Mouse (Mus musculus): ENCODE results near the gene Phf23. TPM values are rescaled to one million over a fixed set of nuclear protein-coding genes. Genes with fewer than 3 reads are reported as not detected.

The Phf23 gene
- 64.7 and 80.9 TPM in 2 replicates for total RNA-seq (2012; rRNA removed)

GRCm38 (mm10) chr11:69995391-69995960, at the start of gene Phf23:
TSS of gene Phf23 (plus strand) at chr11:69995777.
- in situ Hi-C loops (cut with MboI; ENCODE audit: low sequenced_read_pairs in 2 of 2, unreplicated experiment in 2 of 2) = no loop called here
- peaks cover 6 to 12% of the 10 kb centered on the region in 2 experiments; a peak in 3 of 4 replicates for H3K4me1 ChIP-seq (ENCODE audit: control insufficient read depth in 2 of 2, insufficient read depth in 2 of 2, low read length in 2 of 2, poor library complexity in 1 of 2)
- peaks cover 25% of the 10 kb centered on the region for H3K36me3 ChIP-seq (ENCODE audit: control insufficient read depth, insufficient read depth, low read length, poor library complexity, severe bottlenecking)
- peak within 1 kb of the TSS; percentile 96 for H3K27ac ChIP-seq (ENCODE audit: insufficient read depth, low read depth, low read length, poor library complexity, severe bottlenecking)
- DNase-seq (ENCODE audit: low read depth, low spot score) = peak; percentile 99
- H3K4me3 ChIP-seq (ENCODE audit: insufficient read depth in 1 of 2, low read depth in 1 of 2, low read length in 2 of 2, poor library complexity in 1 of 2, severe bottlenecking in 1 of 2) = peak within 1 kb of the TSS; percentile 95 to 98
- H3K9me3 ChIP-seq (ENCODE audit: control insufficient read depth, insufficient read depth, low read depth, low read length) = no peaks in the 10 kb centered on the region
- TF ChIP-seq HCFC1 (IDR thresholded peaks at IDR 0.05; ENCODE audit: borderline replicate concordance, insufficient read depth, low read length) (peak; percentile 96), ZNF384 (IDR thresholded peaks at IDR 0.05; ENCODE audit: low read depth, low read length) (no peak)
- peak within 1 kb of the TSS; percentile 97 for H3K9ac ChIP-seq (ENCODE audit: insufficient read depth, low read depth, low read length, poor library complexity, severe bottlenecking)

DNA sequence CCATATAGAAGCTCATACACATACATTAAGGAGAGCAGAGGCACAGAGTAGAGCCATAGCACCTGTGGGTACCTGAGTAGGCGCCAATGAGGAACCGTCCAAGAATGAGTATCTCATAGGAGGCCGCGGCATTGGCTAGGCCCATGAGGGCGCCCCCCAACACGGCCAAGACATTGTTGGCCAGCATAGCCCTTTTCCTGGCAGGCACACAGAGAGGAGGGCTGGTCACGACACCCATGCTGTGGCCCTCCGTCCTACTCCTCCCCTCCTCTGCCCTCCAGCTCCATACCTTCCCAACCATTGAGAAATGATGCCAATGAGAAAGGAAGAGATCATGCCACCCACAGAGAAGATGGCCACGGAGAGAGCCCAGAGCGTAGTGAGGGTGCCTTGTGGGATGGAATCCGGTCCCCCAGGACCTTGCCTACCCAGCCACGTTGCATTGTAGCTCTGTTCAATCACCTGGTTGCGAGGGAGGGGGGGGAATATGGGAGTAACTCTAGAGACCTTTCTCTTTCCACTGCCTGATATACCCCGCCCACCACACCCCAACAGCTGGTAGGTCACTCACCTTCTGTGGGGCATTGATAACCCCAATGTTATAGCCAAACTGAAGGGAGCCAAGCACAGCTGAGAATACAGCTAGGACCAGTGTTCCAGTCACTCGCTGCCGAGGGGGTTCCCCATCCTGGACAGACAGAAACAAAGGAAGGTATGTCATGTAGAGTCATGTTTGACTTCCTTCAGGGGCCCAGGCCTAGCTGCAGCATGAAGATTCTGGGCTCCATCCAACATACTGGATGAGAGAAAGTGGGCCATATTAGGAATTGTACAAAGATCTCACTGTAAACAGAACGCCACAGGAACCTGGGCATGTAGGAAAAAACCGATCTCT, 49.3 kb upstream of the Phf23 start:
- no peaks in the 10 kb centered on the region; the same call in 1 of the 2 replicates for H3K36me3 ChIP-seq (ENCODE audit: control insufficient read depth, insufficient read depth, low read length, poor library complexity, severe bottlenecking)
- peaks cover 0 to 12% of the 10 kb centered on the region in 2 experiments; a peak in 1 of 4 replicates for H3K4me1 ChIP-seq (ENCODE audit: control insufficient read depth in 2 of 2, insufficient read depth in 2 of 2, low read length in 2 of 2, poor library complexity in 1 of 2)
- DNase-seq (ENCODE audit: low read depth, low spot score) = no peak
- H3K27ac ChIP-seq (ENCODE audit: insufficient read depth, low read depth, low read length, poor library complexity, severe bottlenecking) = no peak overlapping the region
- no peak for TF ChIP-seq MAFK (IDR thresholded peaks at IDR 0.05; ENCODE audit: insufficient read depth, low read depth, low read length)
- no peak for TF ChIP-seq CHD2 (IDR thresholded peaks at IDR 0.05; ENCODE audit: low read depth, low read length)
- no peak for TF ChIP-seq HCFC1 (IDR thresholded peaks at IDR 0.05; ENCODE audit: borderline replicate concordance, insufficient read depth, low read length)
- TF ChIP-seq ZC3H11A (IDR thresholded peaks at IDR 0.05; ENCODE audit: borderline replicate concordance, low read depth, low read length) = no peak
- no peak for TF ChIP-seq ZNF384 (IDR thresholded peaks at IDR 0.05; ENCODE audit: low read depth, low read length)
- no peak overlapping the region for H3K9ac ChIP-seq (ENCODE audit: insufficient read depth, low read depth, low read length, poor library complexity, severe bottlenecking)
- H3K4me3 ChIP-seq (ENCODE audit: insufficient read depth in 1 of 2, low read depth in 1 of 2, low read length in 2 of 2, poor library complexity in 1 of 2, severe bottlenecking in 1 of 2) = no peak overlapping the region
- H3K9me3 ChIP-seq (ENCODE audit: control insufficient read depth, insufficient read depth, low read depth, low read length) = no peaks in the 10 kb centered on the region
- in situ Hi-C loops (cut with MboI; ENCODE audit: low sequenced_read_pairs in 2 of 2, unreplicated experiment in 2 of 2) = no loop called here

GRCm38 (mm10) chr11:69947337-69948065, 48.1 kb upstream of the Phf23 start:
- no peak for TF ChIP-seq ZC3H11A (IDR thresholded peaks at IDR 0.05; ENCODE audit: borderline replicate concordance, low read depth, low read length)
- no peak for TF ChIP-seq MAFK (IDR thresholded peaks at IDR 0.05; ENCODE audit: insufficient read depth, low read depth, low read length)
- Histone ChIP-seq H3K9ac (ENCODE audit: insufficient read depth, low read depth, low read length, poor library complexity, severe bottlenecking) (peak overlapping the region; percentile 35; the same call in 1 of the 2 replicates), H3K27ac (ENCODE audit: insufficient read depth, low read depth, low read length, poor library complexity, severe bottlenecking) (no peak overlapping the region), H3K36me3 (ENCODE audit: control insufficient read depth, insufficient read depth, low read length, poor library complexity, severe bottlenecking) (no peaks in the 10 kb centered on the region; the same call in 1 of the 2 replicates), H3K4me3 (ENCODE audit: insufficient read depth in 1 of 2, low read depth in 1 of 2, low read length in 2 of 2, poor library complexity in 1 of 2, severe bottlenecking in 1 of 2) (peak overlapping the region; percentile 58 to 89), H3K9me3 (ENCODE audit: control insufficient read depth, insufficient read depth, low read depth, low read length) (no peaks in the 10 kb centered on the region), H3K4me1 (ENCODE audit: control insufficient read depth in 2 of 2, insufficient read depth in 2 of 2, low read length in 2 of 2, poor library complexity in 1 of 2) (peaks cover 0 to 12% of the 10 kb centered on the region in 2 experiments; a peak in 1 of 4 replicates)
- no peak for DNase-seq (ENCODE audit: low read depth, low spot score)
- in situ Hi-C loops (cut with MboI; ENCODE audit: low sequenced_read_pairs in 2 of 2, unreplicated experiment in 2 of 2) = no loop called here

GRCm38 (mm10) chr11:69948066-69948762, 47.4 kb upstream of the Phf23 start, which contains the start of gene Slc2a4:
TSS of gene Slc2a4 (minus strand) at chr11:69948188.
- peak within 1 kb of the TSS; percentile 58 to 89 for H3K4me3 ChIP-seq (ENCODE audit: insufficient read depth in 1 of 2, low read depth in 1 of 2, low read length in 2 of 2, poor library complexity in 1 of 2, severe bottlenecking in 1 of 2)
- no peak within 1 kb of the TSS for H3K27ac ChIP-seq (ENCODE audit: insufficient read depth, low read depth, low read length, poor library complexity, severe bottlenecking)
- H3K36me3 ChIP-seq (ENCODE audit: control insufficient read depth, insufficient read depth, low read length, poor library complexity, severe bottlenecking) = no peaks in the 10 kb centered on the region; the same call in 1 of the 2 replicates
- no peak for TF ChIP-seq ZC3H11A (IDR thresholded peaks at IDR 0.05; ENCODE audit: borderline replicate concordance, low read depth, low read length)
- TF ChIP-seq MAFK (IDR thresholded peaks at IDR 0.05; ENCODE audit: insufficient read depth, low read depth, low read length) = no peak
- TF ChIP-seq CHD2 (IDR thresholded peaks at IDR 0.05; ENCODE audit: low read depth, low read length) = no peak
- no peak for TF ChIP-seq ZNF384 (IDR thresholded peaks at IDR 0.05; ENCODE audit: low read depth, low read length)
- no peak for TF ChIP-seq HCFC1 (IDR thresholded peaks at IDR 0.05; ENCODE audit: borderline replicate concordance, insufficient read depth, low read length)
- DNase-seq (ENCODE audit: low read depth, low spot score) = peak; percentile 96
- peak within 1 kb of the TSS; percentile 44 for H3K9ac ChIP-seq (ENCODE audit: insufficient read depth, low read depth, low read length, poor library complexity, severe bottlenecking)
- in situ Hi-C loops (cut with MboI; ENCODE audit: low sequenced_read_pairs in 2 of 2, unreplicated experiment in 2 of 2) = no loop called here
- peaks cover 0 to 12% of the 10 kb centered on the region in 2 experiments; a peak in 1 of 4 replicates for H3K4me1 ChIP-seq (ENCODE audit: control insufficient read depth in 2 of 2, insufficient read depth in 2 of 2, low read length in 2 of 2, poor library complexity in 1 of 2)
- no peaks in the 10 kb centered on the region for H3K9me3 ChIP-seq (ENCODE audit: control insufficient read depth, insufficient read depth, low read depth, low read length)

Measured in ES-E14 (cell line).